Mouse (Mus musculus): Measurements from ENCODE around the gene Slc26a1. TPM values are rescaled to one million over a fixed set of nuclear protein-coding genes. Genes with fewer than 3 reads are reported as not detected.

Slc26a1 gene
- total RNA-seq, 1 experiment from 2014 or later, result 0.15 TPM

Other genes with a start within 250 kb of the Slc26a1 start
- 347 and 535 TPM in 2 replicates for gene Atp5k, start 241.1 kb downstream of the Slc26a1 start, total RNA-seq (2021)
- 1.1 TPM in 2 replicates for gene Mfsd7a, start 226.7 kb downstream of the Slc26a1 start, total RNA-seq (2021)
- gene Pcgf3, start 214.3 kb downstream of the Slc26a1 start, total RNA-seq (2021), result 40.3 and 55.4 TPM in 2 replicates
- 1.8 and 3.0 TPM in 2 replicates for gene Cplx1, start 125.5 kb downstream of the Slc26a1 start, total RNA-seq (2021)
- 86.7 and 95.7 TPM in 2 replicates for gene Gak, start 45.8 kb downstream of the Slc26a1 start, total RNA-seq (2021)
- 28.5 and 37.2 TPM in 2 replicates for gene Tmem175, start 45.8 kb downstream of the Slc26a1 start, total RNA-seq (2021)
- gene Idua, start 15.2 kb downstream of the Slc26a1 start, total RNA-seq (2021), result 17.2 and 19.1 TPM in 2 replicates
- gene Dgkq, start 5.9 kb downstream of the Slc26a1 start, total RNA-seq (2021), result 21.2 and 22.7 TPM in 2 replicates
- gene Fgfrl1, start 16.8 kb upstream of the Slc26a1 start, total RNA-seq (2021), result 24.6 and 32.3 TPM in 2 replicates
- not detected in 2 replicates for gene Rnf212, start 99.4 kb upstream of the Slc26a1 start, total RNA-seq (2021)
- gene Tmed11, start 119.8 kb upstream of the Slc26a1 start, total RNA-seq (2021), result not detected in 2 replicates
- not detected in 2 replicates for gene Vmn2r8, start 133.3 kb upstream of the Slc26a1 start, total RNA-seq (2021)
- gene Vmn2r9, start 177.0 kb upstream of the Slc26a1 start, total RNA-seq (2021), result not detected in 2 replicates